Mouse (Mus musculus) Patski (cell line): Measurements from ENCODE around the gene Klc3. TPM values are rescaled to one million over a fixed set of nuclear protein-coding genes. Genes with fewer than 3 reads are reported as not detected.

Experiments
- ATAC-seq: fragments of 100-300 bp; one replicate; pipeline ENCODE4 v1.8.0; 2021
- CTCF ChIA-PET: fragments of 350-600 bp; sonication (Branson Sonifier 250); formaldehyde crosslinking; loops from one replicate; lab custom pipeline; 2022; ENCODE audit warnings: inconsistent platforms; lab: Charles Lee
- POLR2A ChIA-PET: fragments of 350-600 bp; sonication (Branson Sonifier 250); formaldehyde crosslinking; loops from one replicate; lab custom pipeline; 2022; ENCODE audit warnings: antibody characterized with exemption, inconsistent platforms; lab: Charles Lee
- DNase-seq: peaks from one replicate; pipeline ENCODE4 v3.0.0-alpha.2; 2011; ENCODE audit warnings: low read depth, low spot score
- H3K27me3 ChIP-seq: fragments of 371-371 bp; one replicate; pipeline ENCODE4 v1.5.1; 2021
- CTCF ChIP-seq: fragments of 100-300 bp; IDR thresholded peaks from one replicate; pipeline ENCODE4 v1.5.1; 2021
- in situ Hi-C: fragments of 300-500 bp; cut with MboI; formaldehyde crosslinking; loops from 3 replicates; pipeline ENCODE4 v1.11.1; 2018; ENCODE audit warnings: low pct_unique_long_range_greater_than_20kb, mixed read lengths
- polyA plus RNA-seq: library from polyadenylated mRNA; unstranded; gene quantifications from one replicate; pipeline ENCODE4 v1.2.3, GENCODE M21; 2021

Gene Klc3
- polyA plus RNA-seq, 1 experiment from 2014 or later, result 44.0 TPM

DNA sequence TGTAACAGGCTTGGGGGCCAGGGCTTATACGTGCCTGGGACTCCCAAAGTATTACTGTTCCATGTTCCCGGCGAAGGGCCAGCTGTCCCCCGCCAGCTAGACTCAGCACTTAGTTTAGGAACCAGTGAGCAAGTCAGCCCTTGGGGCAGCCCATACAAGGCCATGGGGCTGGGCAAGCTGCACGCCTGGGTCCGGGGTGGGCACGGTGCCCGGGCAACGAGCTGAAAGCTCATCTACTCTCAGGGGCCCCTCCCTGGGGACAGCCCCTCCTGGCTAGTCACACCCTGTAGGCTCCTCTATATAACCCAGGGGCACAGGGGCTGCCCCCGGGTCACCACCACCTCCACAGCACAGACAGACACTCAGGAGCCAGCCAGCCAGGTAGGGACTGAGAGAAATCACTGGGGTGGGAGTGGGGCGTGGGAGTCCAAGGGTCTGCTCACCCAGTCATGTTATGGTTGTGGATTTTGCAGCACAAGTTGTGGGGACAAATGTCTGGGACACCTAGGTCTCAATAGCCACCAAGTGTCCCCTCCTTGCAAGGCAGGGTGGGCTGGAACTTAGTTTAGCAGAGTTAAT is 7.0 kb upstream of the Klc3 start:
- TF ChIP-seq CTCF, result no peak
- DNase-seq (no peak), ATAC-seq (no peak)
- H3K27me3 ChIP-seq, result no peaks in the 10 kb centered on the region
- ChIA-PET POLR2A (no interaction called here), CTCF (interaction anchor here (2.5 kb wide), 1 partner anchor 21 kb away, joined by 5 read pairs; no protein-coding TSS in a partner anchor)
- in situ Hi-C loops, result no loop called here

DNA sequence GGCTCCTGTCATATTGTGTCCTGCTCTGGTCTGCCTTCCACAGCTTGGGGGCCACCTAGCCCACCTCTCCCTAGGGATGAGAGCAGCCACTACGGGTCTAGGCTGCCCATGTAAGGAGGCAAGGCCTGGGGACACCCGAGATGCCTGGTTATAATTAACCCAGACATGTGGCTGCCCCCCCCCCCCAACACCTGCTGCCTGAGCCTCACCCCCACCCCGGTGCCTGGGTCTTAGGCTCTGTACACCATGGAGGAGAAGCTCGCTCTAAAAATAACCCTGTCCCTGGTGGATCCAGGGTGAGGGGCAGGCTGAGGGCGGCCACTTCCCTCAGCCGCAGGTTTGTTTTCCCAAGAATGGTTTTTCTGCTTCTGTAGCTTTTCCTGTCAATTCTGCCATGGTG is 5.8 kb upstream of the Klc3 start:
- DNase-seq, result no peak
- no peak for TF ChIP-seq CTCF
- in situ Hi-C loops, result no loop called here
- ATAC-seq, result no peak
- POLR2A ChIA-PET, result no interaction called here
- CTCF ChIA-PET, result interaction anchor here (2.5 kb wide), 1 partner anchor 22 kb away, joined by 5 read pairs; no protein-coding TSS in a partner anchor
- no peaks in the 10 kb centered on the region for H3K27me3 ChIP-seq

DNA sequence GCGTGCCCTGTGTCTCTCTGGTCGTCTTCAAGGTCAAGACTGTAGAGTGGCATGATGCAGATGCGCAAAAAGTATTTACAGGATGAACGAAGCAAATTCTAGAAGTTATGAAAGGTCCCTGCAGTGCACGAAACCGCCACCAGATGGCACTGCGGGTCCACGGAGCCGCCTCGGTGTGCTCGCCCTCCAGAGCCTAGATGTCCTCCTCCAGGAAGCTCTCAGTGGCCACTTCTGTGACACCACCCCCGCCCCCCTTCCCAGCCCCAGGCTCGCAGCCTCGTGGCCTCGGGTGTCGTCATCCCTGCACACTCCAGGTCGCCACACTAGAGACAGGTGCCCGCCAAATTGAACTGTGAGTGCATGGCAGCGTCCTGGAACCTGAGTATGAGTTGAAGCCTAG is 1.5 kb upstream of the Klc3 start:
- ChIA-PET POLR2A (no interaction called here), CTCF (interaction anchor here (0.7 to 2.3 kb wide), 17 partner anchors 9 to 216 kb away, joined by 3 to 14 read pairs (median 4); partner anchors contain the start of genes Bloc1s3 and Trappc6a)
- no peak for ATAC-seq
- in situ Hi-C loops, result no loop called here
- H3K27me3 ChIP-seq, result no peaks in the 10 kb centered on the region
- TF ChIP-seq CTCF, result no peak
- no peak for DNase-seq

DNA sequence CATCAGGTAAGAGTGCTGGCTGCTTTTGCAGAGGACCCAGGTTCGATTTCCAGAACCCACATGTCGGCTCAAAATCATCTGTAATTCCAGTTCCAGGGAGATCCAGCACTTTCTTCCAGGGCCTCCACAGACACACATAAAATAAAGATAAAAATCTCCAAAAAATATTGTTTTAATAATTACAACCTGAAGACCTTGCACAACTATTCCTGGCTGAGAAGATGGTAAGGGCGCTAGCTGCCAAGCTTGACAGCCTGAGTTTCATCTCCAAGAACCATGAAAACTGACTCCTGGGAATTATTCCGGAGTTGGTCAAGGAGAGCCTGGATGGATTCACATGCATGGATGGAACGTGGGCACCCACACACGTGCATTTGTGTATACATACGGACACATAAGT is 572 bp upstream of the Klc3 start, which contains the start of gene Ckm:
Gene Ckm, plus strand, starts transcription at position 301 of the 400 bp plus-strand sequence.
- no peak for ATAC-seq
- no peak for DNase-seq
- ChIA-PET POLR2A (no interaction called here), CTCF (interaction anchor here (0.8 to 2.3 kb wide), 9 partner anchors 17 to 217 kb away, joined by 3 to 14 read pairs (median 4); no protein-coding TSS in a partner anchor)
- in situ Hi-C loops, result loop anchor here (5.0 kb wide), 1 partner anchor 173 kb away; the partner anchor contains the start of genes Gemin7 and Zfp296
- no peaks in the 10 kb centered on the region for H3K27me3 ChIP-seq
- TF ChIP-seq CTCF, result no peak

DNA sequence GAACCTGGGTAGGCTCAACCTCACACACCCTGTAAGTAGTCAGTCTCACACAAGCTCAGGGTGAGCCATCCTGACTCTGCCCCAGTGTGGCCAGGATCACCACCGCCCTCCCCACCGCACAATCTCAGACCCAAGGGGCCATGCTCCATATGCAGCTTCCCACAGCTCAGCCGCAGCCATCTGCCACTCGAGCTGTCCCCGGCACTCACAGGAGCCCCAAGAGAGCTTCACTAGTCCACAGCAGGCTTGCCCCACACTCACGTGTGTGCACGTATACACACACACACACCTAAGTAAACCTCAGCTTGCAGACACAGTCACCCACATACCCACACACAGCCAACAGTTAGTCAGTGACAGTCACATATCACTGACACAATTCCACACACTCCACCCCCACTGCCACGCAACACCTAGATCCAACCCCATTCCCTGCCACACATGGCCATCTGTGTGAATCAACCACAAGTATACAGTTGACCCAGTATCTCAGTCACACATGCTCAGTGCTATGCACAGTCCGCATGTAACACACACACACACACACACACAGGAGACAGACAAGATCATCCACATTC is 1.3 kb downstream of the Klc3 start:
- DNase-seq, result no peak
- no peak for ATAC-seq
- in situ Hi-C loops, result loop anchor here (5.0 kb wide), 1 partner anchor 175 kb away; the partner anchor contains the start of genes Gemin7 and Zfp296
- POLR2A ChIA-PET, result no interaction called here
- no peak for TF ChIP-seq CTCF
- CTCF ChIA-PET, result interaction anchor here (1.3 kb wide), 1 partner anchor 29 kb away, joined by 3 read pairs; no protein-coding TSS in a partner anchor
- no peaks in the 10 kb centered on the region for H3K27me3 ChIP-seq

DNA sequence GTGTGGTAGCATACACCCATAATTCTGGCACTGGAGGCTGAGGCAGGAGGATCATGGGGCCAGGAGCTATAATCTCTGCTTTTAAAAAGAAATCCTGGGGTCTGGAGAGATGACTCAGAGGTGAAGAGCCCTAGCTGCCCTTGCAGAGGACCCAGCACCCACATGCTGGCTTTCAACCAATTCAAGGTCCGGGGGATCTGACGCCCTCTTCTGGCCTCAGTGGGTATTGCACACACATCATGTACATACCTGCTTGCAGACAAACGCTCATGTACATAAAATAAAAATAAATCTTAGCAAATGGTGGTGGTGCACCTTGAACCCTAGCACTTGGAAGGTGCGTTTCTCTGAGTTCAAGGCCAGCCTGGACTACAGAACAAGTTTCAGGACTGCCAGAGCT is 3.0 kb downstream of the Klc3 start:
- in situ Hi-C loops, result loop anchor here (5.0 kb wide), 1 partner anchor 176 kb away; the partner anchor contains the start of genes Gemin7 and Zfp296
- ChIA-PET CTCF (no interaction called here), POLR2A (no interaction called here)
- DNase-seq (no peak), ATAC-seq (no peak)
- no peaks in the 10 kb centered on the region for H3K27me3 ChIP-seq
- TF ChIP-seq CTCF, result no peak

DNA sequence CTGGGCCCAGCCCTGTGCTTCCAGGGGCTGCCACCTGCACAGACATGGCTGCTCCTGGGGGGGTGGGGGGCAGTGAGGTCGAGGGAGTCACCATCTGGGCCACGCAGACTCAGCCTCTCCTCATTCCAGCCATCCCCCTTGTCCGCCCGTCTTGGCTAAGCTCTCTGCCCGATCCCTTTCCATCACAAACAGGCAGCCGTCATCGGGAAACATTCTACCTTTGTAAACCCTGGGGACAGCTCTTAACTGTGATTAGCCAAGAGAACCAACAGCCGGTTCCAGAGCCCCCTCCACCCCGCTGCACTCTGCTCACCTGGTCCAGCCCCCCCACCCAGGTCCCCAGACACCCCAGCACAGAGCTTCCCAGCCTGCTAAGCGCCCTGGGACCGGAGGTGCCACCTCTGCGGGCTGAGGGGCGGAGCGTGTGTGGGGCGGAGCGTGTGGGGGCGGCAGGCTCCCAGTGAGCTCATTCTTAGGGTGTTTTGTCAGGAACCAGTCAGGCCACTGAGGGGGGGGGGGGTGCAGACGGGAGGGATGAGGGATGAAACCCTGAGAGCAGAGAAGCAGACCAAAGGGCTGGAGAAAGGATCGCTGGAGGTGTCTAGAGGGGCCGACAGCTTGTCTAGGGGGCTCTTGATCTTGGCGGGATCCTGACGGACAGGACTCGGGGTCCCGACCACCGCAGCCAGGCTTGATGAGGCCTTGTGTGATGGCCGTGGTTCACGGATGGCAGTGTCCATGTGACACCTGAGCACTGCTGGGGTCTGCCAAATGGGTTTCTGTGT is 4.2 kb downstream of the Klc3 start:
- in situ Hi-C loops, result loop anchor here (5.0 kb wide), 1 partner anchor 178 kb away; the partner anchor contains the start of genes Gemin7 and Zfp296
- ChIA-PET POLR2A (interaction anchor here (0.6 to 0.7 kb wide), 4 partner anchors 11 to 55 kb away, joined by 3 to 4 read pairs (median 3); no protein-coding TSS in a partner anchor), CTCF (interaction anchor here (0.6 to 1.4 kb wide), 5 partner anchors 11 to 244 kb away, joined by 3 to 6 read pairs (median 3); no protein-coding TSS in a partner anchor)
- DNase-seq, result no peak
- H3K27me3 ChIP-seq, result no peaks in the 10 kb centered on the region
- ATAC-seq, result peak; percentile 82
- no peak for TF ChIP-seq CTCF

DNA sequence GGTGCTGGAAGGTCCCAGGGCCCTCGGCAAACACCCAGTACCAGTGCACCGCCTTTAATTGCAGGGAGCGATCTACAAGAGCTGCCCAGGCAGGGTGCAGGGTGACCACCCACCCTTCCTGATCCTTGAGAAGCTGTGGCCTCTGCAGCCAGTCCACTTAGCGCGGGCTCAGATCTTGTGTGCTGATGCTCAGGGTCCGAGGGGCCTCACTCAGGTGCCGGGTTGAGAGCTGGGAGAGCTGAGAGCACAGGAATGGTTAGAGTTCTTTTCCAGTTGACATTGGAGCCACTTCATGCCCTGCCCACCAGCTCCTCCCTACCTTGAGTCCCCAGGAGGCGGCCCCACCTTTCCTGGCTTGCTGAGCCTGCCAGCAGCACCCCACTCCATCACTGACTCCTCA is 9.4 kb downstream of the Klc3 start:
- in situ Hi-C loops, result no loop called here
- ChIA-PET POLR2A (no interaction called here), CTCF (interaction anchor here (1.0 kb wide), 1 partner anchor 275 kb away, joined by 3 read pairs; no protein-coding TSS in a partner anchor)
- no peaks in the 10 kb centered on the region for H3K27me3 ChIP-seq
- no peak for DNase-seq
- no peak for ATAC-seq
- TF ChIP-seq CTCF, result no peak

DNA sequence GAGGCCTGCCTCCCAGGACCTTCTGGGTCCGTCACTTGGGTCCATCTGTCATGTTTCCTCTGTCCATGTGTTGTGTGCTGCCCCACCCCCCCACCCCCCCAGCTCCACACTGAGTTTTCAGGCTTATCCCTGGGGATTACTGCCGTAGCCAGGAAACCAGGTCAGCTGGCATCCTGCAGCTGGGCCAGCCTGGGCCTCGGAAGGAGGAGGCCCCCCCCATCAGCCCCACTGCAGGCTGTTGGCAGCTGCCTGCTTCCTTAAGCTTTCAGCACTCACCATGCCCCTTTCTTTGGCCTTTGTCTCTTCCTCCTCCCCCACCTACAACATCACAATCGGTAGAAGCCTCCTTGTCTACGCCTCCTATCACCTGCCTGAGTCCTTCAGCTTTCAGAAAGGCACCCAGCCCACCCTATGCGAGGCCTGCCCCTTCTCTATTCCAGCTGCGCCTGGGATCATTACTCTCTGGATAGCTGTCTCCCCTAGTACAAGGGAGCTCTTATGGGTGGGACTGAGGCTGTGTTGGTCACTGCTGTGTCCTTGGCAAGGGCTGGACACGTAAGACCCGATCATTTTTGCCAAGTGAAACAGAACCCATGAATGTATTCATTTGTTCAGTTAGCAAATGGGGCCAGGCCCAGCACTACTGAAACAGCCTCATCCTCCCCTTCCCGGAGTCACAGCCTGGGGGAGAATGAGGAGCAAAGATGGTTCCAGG is 15.0 kb downstream of the Klc3 start:
- POLR2A ChIA-PET, result interaction anchor here (1.0 kb wide), 1 partner anchor 11 kb away, joined by 3 read pairs; no protein-coding TSS in a partner anchor
- DNase-seq (no peak), ATAC-seq (no peak)
- no peaks in the 10 kb centered on the region for H3K27me3 ChIP-seq
- in situ Hi-C loops, result no loop called here
- TF ChIP-seq CTCF, result no peak
- CTCF ChIA-PET, result interaction anchor here (0.9 to 1.1 kb wide), 3 partner anchors 11 to 44 kb away, joined by 3 to 4 read pairs (median 4); no protein-coding TSS in a partner anchor
